Mouse (Mus musculus) right cerebral cortex, postnatal 4 days (tissue): ENCODE measurements at regions not wholly inside any gene's neighbourhood (a gene's known extent, or its start where the extent isn't known, plus 50 kb on each side); places are given as distances from the start of the nearest gene placed in this dataset.

Experiments used
- DNase-seq: peaks from one replicate; pipeline ENCODE4 v3.0.0-alpha.2; 2022

GRCm38 (mm10) chr5:80484676-80485075, 535.3 kb upstream of the Adgrl3 start:
- no peak for DNase-seq

- no peak for DNase-seq
Observed at GRCm38 (mm10) chr5:80488332-80488731, 531.6 kb upstream of the Adgrl3 start.

- DNase-seq, result peak; percentile 73
Observed at GRCm38 (mm10) chr5:80508672-80509071, 511.3 kb upstream of the Adgrl3 start.

- DNase-seq, result no peak
Observed at GRCm38 (mm10) chr5:80539997-80540396, 479.9 kb upstream of the Adgrl3 start.

GRCm38 (mm10) chr5:80551673-80552072, 468.3 kb upstream of the Adgrl3 start:
- no peak for DNase-seq

GRCm38 (mm10) chr5:80578741-80579140, 441.2 kb upstream of the Adgrl3 start:
- DNase-seq, result no peak

GRCm38 (mm10) chr5:80611571-80611970, 408.4 kb upstream of the Adgrl3 start:
- DNase-seq, result no peak

GRCm38 (mm10) chr5:80627225-80627624, 392.7 kb upstream of the Adgrl3 start:
- DNase-seq, result no peak

GRCm38 (mm10) chr5:80659043-80659442, 360.9 kb upstream of the Adgrl3 start:
- DNase-seq, result no peak

GRCm38 (mm10) chr5:80659530-80659929, 360.4 kb upstream of the Adgrl3 start:
- DNase-seq, result no peak

- no peak for DNase-seq
Observed at GRCm38 (mm10) chr5:80670258-80670947, 349.5 kb upstream of the Adgrl3 start.

GRCm38 (mm10) chr5:80683431-80683830, 336.5 kb upstream of the Adgrl3 start:
- no peak for DNase-seq

- no peak for DNase-seq
Observed at GRCm38 (mm10) chr5:80700848-80701247, 319.1 kb upstream of the Adgrl3 start.

GRCm38 (mm10) chr5:80704732-80705131, 315.2 kb upstream of the Adgrl3 start:
- DNase-seq, result no peak

- DNase-seq, result no peak
Observed at GRCm38 (mm10) chr5:80706645-80707056, 313.3 kb upstream of the Adgrl3 start.
